Mouse (Mus musculus): ENCODE measurements around the gene Ap1m1.

DNA sequence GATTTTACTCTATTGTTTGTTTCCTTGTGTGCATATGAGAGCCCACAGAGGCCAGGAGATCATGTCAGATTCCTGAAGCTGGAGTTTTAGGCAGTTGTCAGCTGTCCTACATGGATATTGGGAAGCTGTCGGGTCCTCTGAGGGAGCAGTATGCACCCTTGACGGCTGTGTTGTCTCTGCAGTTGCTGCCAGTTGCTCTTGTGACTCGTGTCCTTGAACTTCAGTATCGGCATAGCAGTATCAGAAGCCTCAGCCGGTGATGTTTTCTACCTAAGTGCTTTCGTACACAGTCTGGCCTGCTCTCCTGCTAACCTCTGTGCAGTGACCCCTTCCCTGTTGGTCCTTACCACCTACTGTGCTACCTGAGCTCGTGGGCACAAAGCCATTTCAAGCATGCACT is 23.6 kb downstream of the Ap1m1 start:
- TF ChIP-seq CTCF (IDR thresholded peaks at IDR 0.05; ENCODE audit: borderline replicate concordance, extremely low read depth, insufficient read depth, insufficient read length) (no peak), POLR2A (IDR thresholded peaks at IDR 0.05; ENCODE audit: borderline replicate concordance, extremely low read depth, insufficient read depth, insufficient read length, poor library complexity, severe bottlenecking) (no peak)

All from brain, embryonic 14.5 days (tissue).